Mouse (Mus musculus): ENCODE measurements at regions not wholly inside any gene's neighbourhood (a gene's known extent, or its start where the extent isn't known, plus 50 kb on each side); places are given as distances from the start of the nearest gene placed in this dataset.
A peak's percentile ranks its signal among the peaks of the same experiment; 100 is the strongest.

DNA sequence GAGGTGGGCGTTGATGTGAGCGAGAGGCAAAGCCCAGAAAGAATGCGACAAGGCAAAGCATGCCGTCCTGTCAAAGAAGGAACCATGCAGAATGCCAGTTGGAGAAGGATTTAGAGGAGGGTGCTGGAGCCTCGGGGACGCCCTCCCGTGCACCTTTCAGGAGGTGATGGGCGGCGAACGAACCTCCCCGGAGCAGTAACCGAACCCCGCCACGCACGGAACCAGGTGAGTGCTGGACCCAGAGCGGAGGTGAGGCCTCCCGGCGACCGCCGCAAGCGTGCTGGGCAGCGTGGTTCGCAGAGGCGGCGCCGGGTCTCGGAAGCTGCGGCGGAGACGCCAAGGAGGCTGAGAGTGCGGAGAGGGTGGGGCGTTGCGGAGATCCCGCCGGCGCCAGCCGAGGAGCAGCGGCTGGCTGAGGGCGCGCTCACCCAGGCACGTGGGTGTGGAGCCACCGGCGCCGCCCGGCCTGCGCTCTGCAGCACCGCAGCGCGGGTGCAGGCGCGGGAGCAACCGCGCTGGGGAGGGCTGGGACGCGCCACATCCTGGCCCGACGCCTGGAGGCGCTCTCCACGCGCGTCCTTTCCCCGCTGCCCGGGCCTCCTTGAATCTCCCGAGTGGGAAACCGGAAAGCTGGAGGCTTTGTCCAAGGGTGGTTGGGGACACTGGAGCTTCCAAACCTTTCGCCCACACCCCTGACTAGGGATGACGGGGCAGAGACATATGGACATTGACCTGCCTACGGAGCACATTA, 178.3 kb upstream of the Topaz1 start:
- peak; percentile 8 for DNase-seq

DNA sequence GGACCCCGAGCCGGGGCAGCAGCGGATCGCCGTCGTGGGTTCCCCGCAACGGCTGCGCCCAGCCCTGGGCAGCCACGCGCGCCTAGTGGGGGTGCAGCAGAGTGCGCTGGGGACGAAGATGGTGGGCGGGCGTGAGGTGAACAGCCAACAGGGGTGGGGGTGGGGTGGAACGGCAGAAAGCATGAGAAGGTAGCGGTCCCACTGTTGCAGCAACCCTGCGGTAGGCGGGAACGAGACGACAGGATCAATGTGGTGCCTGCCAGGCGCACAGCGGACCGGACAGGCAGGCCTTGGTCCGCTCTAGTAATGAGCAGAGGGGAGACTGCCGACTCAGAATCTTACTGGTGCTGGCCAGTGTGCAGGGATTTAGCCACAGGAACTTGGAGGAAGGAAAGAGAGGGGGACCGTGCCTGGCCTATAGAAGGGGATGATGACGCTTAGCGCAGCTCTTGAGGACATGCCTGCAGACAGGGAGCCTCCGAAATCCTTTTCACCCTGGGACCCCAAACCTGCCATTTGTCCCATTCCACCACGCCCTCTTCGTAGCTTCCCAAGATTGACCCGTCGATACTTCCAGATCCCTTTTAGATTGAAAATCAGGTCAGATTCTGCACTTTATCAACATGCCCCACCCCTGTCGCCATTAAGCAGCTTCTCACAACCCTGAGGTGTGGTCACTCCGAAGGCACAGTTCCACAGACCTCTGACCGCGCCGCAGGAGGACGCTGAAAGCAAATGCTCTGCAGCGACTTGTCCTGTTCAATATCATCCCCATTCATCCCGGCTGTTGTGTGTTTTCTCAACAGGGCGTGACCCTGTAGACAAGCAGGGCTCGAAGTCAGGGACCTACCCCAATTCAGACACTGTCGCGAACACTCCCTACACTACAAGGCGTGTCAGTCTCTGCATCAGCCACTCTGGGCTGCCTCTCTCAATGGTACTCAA, 177.4 kb upstream of the Topaz1 start:
- DNase-seq: no peak

DNA sequence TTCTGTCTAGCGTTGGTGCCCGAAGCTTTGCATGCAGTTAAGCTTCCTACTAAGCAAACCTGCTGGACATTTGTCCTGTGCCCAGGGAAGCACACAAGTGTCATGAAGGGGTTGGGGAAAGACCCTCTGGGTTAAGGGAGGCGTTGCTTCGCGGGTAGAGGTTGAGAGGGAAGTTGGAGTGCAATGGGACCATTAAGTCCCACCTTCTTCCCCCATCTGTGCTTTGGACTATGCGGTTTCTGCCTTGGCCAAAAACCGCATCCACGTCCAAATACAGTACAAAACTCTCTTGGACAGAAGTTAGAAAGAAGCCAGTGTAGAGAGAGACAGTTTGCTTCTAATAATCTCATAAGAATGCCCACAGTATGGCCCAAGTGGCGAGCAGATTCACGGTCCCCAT, 176.1 kb upstream of the Topaz1 start:
- DNase-seq: no peak

DNA sequence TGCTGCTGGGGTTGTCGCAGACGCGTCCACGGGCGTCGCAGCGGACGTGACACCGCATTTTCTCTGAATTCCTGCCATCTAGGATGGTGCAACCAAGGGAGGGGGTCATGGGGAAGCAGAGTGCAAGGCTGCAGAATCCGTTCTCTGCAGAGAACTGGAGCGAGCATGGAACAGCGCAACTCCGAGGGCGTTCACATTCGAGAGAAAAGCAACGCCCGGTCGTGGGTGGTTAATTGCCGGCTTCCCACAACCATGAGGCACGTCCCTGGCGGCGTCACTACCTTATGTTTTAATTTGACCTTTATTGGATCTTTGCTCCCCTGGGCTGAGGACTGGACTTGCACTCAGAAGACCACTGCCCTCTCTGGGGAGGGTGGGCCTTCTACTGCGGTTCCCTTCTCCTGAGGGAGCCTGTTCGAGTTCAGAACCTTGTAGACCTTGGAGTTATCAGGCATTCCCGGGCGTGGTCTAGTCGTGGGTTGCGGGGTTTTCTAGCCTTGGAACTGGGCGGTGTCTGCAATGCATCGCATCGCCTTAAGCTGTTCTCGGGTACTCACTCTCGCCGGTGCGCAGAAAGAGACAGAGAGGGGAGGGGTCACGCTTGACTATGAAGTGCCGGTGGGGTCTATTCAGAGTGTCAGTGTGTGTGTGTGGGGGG, 175.6 kb upstream of the Topaz1 start:
- DNase-seq: no peak

DNA sequence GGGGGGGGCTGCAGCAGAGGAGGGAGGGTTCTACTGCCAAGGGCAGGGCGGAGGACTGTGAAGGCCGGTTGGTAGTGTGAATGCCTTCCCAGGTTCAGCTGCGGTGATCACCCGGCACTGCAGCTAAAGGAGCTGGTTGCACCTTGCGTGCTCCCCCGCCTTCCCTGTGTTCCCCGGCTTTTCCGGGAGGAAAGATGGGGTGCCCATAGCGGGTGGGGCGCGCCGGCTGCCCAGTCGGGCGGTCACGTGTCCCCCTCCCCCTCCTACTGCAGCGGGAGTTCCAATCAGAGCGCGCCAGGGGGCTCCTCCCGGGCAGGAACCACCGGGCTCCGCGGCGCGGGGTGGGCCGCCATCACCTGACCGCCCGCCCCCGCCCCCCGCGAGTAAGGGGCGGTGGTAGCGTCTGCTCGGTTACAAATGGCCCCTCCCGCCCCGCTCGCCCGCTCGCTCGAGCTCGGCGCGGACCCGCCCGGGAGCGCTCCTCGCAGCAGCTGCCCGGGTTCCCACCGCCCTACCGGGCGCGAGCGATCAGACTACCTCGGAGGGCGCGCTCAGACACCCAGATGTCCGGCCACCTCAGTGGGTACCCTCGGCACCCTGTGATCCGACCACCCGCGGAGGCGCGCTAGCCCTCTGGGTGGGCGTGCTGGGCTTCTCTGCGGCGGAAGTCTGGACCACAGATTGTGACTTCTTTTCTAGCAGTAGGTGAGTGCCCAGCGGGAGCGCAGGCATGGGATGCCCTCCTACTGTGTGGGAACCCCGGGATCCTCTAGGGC, 174.9 kb upstream of the Topaz1 start:
- DNase-seq: peak; percentile 55

DNA sequence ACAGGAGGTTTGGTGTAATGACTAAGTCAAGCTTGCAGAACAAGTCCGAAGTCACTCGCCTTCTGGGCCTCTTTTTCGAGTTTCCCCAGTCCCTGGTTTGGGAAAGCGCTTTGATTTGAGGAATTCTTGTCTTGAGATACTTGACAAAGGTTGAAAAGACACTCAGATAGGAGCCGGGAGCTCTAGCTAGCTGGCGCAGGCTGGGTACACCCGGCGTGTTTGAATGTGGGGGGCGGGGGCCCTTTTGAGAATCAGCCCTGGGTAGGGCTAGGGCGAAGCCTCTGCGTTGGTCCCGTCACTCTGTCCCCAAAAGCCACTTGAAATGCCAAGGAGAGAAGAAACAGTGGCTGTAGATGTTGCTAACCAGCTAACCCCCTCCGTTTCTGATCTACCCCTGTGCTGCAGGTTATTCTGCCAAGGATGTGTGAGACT, 174.3 kb upstream of the Topaz1 start:
- DNase-seq: no peak

DNA sequence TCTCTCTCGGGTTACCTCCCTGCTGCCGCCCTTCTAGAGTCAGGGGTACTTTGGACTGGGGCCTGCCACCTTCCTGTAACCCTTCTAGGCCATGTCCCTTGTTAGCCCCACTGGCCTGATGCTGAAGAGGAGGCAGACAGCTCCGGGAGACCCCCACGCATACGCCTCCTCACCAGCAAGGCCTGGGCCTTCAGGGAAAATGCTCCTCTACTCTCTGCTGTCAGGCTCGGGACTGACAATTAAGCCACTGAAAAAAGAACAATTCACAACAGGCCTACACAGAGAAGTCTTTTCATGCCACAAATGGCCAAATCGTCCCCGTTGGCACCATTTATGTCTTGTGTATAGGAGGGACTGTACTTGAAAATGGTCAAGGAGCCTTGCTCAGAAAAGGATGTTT, 161.9 kb upstream of the Topaz1 start:
- DNase-seq: no peak

DNA sequence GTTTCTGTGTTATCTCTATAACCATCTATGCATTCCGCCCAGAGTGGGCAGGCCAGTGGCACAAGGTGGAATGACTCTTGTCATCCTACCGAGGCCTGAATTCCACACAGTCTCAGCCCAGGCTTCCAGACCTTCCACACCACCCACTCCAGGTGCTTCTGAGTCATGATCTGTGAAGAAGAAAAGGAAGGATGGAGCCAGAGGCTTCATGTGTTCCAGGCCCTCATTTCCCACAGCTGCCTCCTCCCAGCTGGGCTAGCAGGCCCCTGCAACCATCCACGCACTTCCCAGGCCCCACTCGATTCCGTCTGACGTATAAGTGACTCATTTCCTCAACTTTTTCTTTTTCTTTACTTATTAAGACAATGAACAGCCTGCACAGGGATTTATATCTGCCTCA, 160.7 kb upstream of the Topaz1 start:
- no peak for DNase-seq

DNA sequence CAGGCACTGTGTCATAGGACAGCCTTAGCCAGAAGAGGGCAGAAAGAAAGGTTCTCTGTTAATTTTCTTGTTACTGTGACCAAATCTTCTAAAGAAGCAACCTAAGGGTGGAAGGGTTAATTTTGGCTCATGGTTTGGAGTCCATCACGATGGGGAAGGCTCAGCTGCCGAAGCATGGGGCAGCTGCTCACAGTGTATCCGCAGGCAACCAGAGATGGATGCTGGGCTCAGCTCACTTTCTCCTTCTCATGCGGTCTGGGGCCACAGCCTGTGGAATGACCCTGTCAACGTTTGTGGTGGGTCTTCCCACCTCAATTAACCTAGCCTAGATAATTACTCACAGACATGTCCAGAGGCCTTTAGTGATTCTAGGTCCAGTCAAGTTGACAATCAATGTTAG, 160.2 kb upstream of the Topaz1 start:
- no peak for DNase-seq

DNA sequence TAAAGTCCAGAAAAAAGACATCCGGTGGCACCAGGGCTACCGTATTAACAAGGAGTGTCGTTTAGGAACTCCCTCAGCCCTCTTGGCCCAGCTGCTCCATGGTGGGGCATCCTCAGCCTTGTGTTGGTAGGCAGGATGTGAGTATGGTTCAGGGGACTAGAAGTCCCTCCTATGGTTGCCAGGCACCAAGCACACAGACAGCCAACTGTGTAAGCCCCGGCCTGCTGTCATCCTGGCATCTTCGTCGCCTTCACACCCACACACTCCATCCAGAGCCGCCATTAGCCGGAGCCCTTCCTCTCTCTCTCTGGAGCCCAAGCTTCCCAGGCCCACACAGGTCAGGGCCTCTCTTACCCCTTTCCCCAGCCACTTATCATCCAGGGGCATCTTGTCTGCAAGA, 158.9 kb upstream of the Topaz1 start:
- no peak for DNase-seq

DNA sequence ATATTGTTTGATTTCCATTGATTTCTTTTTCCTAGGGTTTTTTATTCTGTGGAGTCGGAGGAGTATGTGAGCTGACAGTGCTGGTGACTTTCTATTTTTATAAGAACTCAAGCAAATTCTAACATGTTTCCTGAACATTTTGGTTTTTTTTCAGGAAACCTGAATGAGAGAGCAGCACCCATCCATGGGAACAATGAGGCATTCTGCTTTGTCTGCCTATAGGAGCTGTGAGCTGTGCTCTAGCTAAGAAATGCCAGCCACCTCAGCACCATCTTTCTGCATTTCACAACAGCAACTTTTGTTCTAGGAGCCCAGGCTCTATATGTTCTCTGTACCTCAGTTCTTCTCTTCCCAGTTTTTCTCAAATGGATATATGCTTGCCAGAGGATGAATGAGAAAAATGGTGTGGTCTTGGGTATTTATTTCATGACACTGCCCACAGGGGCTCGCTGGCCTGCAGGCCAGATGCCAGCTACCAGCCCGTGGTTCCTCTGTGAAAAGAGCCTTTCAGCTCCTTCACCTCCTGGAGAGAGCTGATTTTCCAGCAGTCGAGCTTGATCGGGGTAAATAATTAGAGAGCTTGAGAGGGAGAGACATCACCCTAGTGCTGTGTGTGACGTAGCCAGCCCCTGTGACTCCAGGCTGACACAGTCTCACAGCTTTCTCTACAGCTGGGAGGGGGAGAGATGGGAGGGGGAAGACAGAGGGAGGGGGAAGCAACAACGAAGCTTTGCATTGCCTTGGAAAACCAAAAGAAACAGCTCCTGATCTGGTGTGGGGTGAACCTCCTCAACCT, 154.1 kb upstream of the Topaz1 start:
- DNase-seq: no peak

DNA sequence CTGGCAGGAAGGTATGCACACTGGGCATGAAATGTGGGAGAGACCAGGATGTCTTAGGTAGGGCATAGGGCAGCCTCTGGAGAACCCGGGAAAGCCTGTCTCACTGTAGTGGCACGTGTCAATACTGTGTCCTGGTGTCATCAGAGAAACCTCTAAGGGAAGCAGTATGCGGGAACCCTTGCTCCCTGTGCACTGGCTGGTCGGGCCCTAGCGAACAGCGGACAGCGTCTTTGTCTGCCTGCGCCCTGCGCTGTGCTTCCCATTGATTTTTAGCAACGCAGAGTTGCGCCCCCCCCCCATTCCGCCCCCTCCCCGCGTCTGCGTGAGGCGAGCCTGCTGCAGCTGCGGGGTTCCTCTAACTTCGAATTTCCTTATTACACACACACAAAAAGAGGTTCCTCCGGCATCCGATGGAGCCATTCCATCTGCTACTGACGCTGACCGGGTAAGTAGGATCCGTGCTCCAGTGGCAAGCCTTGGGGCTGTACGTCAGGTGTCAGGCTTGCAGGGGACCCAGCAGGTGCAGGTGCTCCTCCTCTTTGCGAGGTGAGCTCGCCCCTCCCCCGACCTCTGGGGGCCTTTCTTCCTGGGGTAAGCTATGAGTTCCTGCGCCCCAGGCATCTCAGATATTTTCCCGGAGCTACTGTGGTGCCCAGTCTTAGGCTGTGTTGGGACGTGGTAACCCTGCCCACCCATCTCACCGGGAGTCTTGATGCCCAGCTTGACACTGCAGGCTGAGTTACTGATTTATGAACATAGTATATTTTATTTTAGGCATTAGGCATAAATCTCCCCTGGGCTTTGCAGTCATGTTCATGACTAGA, 151.8 kb upstream of the Topaz1 start:
- DNase-seq: no peak

DNA sequence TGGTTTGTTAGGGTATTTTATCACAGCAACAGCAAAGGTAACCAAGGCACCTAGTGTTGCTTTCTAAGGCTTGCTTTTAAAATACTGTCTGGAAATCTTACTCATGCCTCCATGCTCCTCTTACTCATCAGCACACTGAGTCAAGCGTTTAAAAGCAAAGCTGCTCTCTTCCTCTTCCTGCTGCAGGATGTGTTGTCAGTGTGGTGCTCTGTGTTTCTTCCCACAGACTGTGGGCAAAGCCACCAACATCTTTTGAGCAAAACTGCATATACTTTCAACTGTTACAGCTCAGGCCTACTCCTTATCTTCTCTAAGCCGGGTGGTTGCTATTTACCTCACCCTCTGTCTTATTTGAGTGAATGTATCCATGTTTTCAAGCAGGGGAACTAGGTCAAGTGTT, 144.0 kb upstream of the Topaz1 start:
- no peak for DNase-seq

DNA sequence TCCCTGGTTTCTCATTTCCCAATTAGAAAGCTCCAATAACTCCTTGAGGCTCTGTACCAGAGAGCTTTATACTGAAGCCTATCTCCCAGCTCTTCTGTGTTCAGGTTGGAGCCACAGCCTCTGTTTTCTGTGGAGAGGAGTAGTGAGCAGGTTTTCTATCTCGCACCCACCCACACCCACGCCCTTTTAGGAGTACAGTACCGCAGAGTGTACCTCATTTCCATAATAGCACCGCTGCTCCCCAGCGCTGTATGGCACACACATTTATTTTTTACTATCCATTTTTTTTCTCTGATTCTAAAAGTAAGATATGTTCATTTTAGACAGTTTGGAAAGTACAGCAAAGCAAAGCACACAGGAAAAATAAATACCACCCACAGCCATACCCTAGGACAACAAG, 137.5 kb upstream of the Topaz1 start:
- no peak for DNase-seq

DNA sequence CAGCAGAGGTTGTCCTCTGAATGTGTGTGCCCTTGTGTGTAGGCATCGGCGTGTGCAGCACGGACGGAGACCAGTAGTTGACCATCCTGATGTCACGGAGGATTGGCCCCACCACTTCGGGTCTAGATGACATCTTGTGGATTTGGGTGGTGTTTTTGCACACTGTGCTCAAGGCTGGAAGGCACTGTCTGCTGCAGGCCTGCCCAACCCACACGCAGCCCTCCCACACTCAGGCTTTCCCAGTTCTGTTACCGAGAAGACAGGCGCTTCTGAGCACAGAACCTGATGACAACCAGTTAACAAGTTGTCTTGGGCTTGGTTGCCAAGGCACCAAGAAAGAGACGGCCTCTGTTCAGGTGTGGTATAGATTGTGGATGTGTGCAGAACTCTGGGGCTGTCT, 136.2 kb upstream of the Topaz1 start:
- DNase-seq: no peak

DNA sequence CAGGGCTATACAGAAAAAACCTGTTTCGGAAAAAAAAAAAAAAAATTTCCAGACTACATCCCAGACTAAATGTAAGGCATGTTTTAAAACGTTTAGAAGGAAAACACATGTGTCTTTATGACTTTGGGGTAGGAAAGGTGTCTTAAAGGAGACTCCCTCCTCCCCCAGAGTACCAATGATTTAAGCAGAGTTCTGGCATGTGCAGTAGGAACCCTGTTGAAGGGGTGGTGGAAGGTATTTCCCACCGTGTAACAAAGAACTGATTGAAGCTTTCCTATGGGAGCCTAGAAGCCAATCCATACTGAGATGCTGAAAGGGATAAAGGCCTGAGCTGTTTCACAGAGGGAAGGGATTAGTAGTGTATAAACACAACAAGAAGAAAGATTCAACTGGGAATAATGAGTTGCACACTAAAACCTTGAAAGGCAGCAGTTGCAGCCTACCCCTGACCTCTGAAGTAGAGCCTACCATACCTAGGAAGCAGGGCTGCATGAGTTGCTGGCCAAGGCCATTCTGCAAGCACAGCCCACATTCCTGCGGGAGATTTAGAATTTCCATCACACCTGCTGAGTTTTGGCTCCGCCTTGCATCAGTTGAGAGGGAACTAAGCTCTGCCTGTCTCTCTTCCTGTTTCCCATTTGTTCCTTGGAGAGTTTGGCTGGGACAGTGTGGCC, 132.4 kb upstream of the Topaz1 start:
- DNase-seq: no peak

DNA sequence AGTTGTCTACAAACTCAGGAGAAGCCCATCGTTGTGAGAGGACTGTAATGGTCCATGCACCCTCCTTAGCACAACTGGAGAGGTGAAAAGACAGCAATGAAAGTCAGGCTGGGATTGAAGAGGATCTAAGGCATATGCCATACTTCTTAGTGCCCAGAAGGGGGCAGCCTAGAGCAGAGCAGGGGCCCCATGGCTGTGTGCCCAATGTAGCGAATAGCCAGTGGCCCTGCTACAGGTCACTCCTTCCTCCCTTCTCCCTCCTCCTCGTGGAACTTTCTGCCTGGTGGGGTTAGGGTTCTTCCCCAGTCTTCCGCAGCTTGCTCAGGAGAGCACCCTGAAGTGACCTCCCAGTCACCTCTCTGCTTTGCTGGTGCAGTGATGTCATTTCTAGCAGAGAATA, 131.8 kb upstream of the Topaz1 start:
- peak; percentile 13 for DNase-seq

DNA sequence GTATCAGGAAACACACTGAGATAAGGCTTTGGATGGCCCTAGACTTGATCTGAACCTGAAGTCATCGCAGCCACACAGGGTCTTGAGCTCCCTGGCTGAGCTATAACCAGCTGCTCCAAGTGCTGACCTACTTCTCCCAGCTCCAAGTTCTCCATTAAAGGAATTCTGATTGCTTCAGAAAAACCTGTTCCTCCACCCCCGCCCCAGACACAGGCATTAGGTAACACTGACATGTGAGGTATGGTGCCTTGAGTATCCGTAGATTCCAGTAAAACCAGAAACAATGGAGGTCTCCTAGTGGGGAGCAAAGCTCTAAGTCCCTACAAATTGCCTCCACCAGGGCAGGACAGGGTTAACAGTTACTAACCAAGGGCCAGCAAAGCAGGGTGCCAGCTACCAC, 129.4 kb upstream of the Topaz1 start:
- no peak for DNase-seq

DNA sequence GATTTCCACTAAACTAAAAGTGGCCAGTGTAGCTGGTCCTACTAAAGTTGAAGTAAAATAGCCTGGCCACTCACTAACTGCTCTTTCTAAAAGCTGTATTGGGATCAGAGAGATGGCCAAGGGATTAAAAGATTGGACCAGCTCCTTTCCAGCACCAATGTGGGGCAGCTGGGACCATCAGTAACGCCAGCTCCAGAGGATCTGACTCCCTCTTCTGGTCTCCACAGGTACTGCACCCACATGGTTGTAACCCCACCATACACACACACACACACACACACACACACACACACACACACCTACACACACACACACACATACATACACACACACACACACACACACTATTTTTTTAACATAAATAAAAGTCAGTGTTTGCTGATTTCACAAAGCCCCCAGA, 122.1 kb upstream of the Topaz1 start:
- no peak for DNase-seq

DNA sequence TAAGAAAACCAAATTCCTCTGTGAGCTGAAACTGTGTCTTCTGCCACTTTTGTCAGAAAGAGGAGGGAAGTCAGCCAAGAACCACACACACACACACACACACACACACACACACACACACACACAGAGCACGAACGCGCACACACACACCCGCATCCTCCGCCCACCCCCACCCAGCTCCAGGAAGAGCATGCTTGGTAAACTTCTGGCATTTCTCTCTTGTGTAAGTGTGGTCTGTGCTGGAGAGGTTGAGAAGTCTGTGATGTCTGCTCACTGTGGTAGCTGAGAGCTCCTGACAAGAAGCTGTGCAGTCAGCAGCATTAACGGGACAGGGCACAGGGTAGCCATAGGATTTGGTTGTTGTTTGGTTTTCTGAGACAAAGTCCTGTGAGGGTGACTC, 120.8 kb upstream of the Topaz1 start:
- DNase-seq: no peak
